Mouse (Mus musculus): ENCODE measurements around the gene Map2k6.

The Map2k6 gene

DNA sequence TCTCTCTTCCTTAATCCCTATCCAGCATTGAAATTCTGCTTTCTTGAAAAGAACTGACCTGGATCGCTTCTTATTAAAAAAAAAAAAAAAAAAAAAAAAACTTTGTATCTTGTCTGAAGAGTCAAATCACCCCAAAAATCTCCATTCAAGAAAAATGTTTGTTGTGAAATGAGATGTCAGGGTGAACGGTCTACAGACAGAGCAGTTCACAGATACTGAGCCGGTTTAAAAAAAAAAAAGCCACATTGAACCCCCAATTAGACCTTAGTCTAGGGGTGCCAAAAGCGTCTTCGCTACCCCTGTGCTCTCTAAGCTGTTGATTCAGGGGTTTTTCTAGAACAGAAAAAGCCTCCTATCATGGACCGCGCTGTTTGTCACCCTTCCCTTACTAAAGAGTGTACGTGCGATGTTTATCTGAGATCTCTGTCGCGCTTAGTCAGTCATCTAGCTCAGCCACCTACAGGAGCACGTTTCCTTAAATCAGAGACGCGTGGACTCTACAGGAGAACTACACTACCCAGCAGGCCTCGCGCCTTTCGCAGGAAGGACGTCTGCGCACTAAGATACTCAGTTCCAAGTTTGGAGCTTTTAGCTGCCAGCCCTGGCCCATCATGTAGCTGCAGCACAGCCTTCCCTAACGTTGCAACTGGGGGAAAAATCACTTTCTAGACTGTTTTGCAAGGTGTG lies at the start of gene Map2k6:
Gene Map2k6 (plus strand): TSS at position 570 of the 687 bp plus-strand sequence.
- 5% methylated on average over 20 of the region's 20 CpGs for WGBS

DNA sequence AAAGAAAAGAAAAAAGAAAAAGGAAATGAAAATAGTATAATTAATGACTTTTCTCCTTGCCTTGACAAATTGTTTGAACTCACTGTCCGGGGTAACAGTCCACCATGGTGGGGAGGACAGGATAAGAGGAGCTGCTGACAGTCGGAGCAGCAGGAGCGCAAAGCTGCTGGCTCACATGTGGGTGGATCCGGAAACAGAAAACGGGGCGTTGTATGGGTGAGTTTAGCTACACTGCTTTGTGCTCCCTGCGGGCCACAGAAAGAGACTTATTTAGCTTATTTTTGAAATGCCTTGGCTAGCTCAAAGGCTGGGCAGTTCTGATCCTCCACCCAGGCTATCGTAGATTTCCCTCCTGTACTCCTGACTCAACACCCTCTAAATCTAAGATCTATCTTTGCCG lies 44.7 kb upstream of the Map2k6 start:
- 53% methylated on average over 9 of the region's 9 CpGs for WGBS

DNA sequence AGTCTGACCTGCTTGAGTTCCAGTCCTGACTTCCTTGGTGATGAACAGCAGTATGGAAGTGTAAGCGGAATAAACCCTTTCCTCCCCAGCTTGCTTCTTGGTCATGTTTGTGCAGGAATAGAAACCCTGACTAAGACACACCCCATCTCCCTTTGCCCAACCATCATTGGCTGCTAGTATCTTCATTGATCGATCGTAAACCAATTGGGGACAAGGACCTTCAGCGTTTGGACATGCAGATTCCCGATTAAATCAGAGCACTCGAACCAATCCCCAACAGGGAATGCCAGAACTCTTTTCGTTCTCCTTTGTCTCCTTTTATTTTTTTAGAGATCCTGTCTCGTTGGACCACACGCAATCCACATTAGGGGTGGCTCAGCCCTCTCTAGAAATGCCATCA lies 43.8 kb upstream of the Map2k6 start:
- WGBS, result 84% methylated on average over 9 of the region's 9 CpGs

DNA sequence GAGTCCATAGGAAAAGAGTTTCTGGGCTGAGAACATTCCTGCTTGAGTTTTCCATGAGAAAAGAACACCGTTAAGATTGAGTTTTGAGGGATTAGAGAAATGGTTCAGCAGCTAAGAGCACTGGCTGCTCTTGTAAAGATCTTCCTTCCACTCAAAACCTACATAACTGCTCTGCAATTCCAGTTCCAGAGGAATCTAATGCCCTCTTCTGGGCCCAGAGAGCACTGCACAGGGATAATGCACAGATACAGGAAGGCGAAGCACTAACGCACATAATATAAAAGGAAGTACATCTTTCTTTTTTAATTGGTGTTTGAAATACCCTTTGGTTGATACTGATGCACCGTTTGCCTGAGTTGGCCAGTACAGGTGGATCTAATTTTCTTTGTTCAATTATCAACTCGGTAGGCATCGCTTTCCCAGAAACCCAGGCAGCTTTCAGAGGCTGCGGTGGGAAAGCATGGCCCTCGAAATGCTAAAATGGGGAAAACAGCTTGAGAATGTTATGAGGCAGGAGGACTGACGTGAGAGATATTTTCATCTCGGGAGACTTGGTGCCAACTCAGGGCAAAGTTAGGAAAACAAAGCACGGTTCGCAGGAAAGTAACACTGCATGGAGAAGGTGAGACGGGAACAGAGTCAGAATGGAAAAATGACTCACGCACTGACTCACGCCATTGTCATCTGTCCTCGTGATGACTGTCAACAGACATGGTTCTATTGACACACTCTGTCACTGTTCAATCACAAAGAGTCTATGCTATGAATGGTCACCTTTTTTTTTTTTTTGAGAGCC lies 41.0 kb upstream of the Map2k6 start:
- 39% methylated on average over 16 of the region's 16 CpGs for WGBS

DNA sequence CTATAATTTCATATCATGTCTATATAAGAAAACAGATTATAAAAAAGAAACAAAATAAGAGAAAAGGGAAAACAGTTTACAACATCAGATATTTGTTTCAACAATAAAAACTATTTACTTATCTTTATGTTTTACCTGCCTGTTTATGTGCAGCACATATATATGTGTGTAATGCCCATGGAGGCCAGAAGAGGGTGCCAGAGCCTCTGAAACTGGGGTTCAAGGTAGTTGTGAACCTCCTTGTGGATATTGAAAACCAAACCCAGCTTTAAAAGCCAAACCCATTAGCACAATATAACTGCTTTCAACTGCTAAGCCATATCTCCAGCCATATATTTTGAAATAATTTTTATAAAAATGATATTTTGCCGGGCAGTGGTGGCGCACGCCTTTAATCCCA lies 33.9 kb upstream of the Map2k6 start:
- 76% methylated on average over 3 of the region's 3 CpGs for WGBS

DNA sequence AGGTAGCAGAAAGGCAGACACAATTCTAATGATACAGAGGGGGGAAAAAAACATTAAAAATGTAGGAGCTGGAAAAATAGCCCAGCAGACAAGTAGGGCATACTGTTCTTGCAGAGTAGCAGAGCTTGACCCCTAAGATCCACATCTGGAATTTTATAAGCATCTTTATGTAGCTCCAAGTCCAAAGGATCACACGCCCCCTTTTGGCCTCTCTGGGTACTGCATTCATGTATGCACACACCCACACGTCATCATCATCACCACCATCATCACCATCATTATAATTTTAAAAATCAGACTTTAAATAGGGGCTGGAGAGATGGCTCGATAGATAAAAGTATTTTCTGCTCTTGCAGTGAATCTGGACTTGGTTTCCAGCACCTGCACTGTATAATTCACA lies 32.0 kb upstream of the Map2k6 start:
- 77% methylated on average over 3 of the region's 3 CpGs for WGBS

DNA sequence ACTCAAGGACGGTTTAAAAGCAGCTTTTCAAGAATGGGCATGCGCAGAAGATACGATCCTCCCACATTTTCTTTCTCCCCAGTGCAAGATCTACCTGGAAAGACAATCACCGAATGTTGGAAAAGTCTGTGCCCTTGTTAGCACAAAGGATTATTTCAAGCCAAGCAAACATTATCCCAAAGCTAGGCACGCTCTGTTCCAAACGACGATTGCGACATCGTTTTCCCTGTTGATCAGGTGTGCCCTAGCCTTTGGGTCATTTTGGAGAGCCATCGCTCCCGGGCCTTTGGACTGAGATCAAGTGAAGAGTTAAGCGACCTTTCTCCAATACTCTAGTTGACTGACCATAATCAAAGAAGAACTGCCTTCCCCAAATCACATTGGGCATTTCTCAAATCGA lies 31.3 kb upstream of the Map2k6 start:
- WGBS, result 96% methylated on average over 13 of the region's 13 CpGs

DNA sequence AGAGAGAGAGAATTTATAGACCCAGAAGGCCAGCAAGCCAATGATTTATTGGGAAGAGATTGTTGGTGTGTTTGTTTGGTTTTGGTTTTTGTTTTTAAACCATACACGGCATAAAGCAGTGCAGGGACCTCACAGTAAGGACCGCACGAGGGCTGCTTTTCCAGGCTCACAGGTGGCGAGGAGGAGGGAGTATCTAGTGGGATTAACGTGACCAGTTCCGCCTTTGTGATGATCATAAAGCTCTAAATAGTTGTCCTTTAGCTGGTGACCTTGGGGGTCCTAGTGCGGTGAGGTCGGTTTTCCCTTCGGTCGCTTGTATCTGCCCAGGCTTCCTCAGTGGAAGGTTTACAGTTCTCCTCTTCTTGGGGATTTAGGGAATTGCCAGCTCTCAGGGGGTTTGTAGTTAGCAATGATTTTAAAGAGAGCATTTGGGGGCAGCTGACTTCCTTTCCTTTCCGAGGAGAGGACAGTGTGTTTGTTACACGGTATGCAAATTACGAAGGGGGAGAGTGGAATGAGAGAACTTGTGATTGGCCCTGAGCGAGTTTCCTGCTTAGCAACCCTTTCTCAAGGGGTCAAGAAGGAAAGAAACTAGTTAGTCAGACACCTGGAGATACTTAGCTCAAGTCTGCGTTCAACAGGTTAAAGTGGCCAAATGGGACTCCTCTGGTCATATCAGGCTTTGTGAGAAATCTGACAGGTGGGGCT lies 29.5 kb upstream of the Map2k6 start:
- 57% methylated on average over 15 of the region's 15 CpGs for WGBS

DNA sequence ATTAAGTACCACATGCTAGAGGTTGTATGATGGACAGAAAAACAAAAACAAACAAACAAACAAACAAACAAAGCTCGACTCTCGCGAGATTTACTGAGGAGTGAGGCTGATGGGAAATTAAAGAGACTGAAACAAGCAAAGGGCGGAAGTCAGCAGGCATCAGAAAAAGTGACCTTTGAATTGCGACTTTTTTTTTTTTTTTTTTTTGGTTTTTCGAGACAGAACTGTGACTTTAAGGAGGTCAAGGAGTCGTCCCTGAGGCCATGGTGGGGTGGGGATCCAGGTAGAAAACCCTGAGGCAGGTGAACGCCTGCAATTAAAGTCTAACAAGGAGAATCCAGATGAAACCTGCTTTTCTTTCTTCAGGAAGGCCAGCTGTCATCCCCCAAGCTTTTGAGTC lies 27.1 kb upstream of the Map2k6 start:
- 69% methylated on average over 8 of the region's 8 CpGs for WGBS

DNA sequence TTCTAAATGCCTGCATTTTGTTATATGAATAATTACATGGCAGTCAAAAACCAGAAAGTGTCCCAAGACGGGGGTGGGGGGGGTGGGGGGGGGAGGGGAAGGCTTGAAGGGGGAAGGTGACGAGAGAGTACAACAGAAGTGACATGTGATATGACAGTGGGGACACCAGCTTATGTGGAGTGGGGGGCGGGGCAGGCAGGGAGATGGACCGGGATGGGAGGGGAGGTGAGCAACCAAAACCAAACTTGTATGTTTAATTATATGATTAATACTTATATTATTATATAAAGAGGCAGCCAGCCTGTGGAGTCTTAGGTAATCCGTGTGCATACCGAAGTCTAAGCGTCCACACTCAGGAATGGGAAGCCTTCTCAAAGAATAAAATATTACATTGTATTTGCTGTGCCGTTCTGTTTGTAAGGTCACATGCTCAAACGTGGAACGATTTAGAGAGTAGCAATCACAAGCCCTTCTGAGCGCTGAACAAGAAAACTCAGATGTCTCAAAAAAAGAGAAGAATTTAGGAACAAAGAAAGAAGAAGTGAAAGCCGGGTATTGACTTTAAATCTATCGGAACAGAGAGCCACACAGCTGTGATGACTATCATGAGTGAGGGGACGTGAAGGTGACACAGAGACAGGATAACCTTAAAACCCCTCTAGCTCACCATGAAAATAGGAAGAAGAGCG lies 26.5 kb upstream of the Map2k6 start:
- WGBS, result 80% methylated on average over 15 of the region's 15 CpGs

DNA sequence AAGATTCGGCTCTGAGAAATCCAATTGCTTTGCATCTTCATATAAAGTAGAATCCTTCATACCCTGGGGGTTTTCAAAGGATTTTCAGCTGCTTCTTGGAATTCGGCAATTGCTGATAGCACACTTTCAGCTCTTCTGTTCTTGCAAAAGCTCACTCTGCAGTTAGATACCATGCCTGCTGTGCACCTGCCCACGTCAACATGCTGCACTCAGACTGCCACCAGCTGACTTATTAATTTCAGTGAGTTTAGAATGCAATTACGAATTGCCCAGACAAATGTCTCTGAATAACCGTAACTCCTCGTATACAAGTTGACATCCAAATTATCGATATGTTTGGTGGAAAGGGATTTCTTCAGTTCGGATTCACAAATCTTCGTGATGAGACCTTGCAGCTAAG lies 24.9 kb upstream of the Map2k6 start:
- 86% methylated on average over 9 of the region's 9 CpGs for WGBS

DNA sequence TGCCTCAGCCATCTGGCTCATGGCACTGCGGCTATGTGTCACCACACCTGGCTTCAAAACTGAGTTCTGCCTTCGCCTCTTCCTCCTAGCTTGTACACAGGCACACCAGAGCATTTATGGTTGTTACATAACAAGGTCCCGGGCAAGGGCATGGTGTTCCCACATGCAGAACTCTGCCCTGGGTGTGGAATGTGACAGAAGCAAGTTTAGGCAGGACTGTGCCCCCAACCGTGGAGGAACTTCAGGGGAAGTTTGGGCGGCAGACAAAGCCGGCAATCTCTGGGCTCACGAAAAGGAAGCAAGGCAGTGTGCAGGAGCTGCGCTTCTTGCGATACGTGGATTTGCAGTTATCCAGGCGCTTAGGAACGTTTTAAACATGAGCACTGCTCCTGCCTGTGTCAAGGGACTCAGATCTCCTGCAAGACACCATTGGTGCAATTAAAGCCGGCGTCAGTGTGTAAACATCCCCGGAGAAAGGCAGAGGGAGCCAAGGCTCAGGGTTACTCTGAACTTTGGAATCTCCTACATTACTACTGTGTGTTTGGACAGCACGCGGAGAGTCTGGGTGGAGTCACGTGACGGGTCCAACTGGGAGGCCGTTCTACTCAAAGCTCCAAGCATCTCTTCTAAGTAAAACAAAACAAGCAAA lies 19.1 kb upstream of the Map2k6 start:
- 5% methylated on average over 20 of the region's 20 CpGs for WGBS

DNA sequence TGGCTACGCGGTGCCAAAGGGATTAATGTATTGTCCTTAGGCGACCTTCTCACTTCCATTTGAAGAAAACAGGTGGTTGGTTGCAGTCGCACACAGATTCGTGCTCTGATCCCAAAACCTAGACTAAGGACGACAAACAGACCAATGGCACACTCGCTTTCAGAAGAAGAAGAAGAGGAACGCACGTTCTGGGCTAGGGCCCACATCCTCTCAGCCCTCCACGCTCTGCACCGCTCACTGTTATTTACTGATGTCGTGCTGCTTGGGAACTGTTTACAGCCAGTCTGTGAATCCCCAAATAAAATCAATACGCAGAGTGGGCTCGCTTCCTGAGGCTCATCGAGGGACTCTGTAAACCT lies 18.6 kb upstream of the Map2k6 start:
- WGBS, result 18% methylated on average over 15 of the region's 15 CpGs

DNA sequence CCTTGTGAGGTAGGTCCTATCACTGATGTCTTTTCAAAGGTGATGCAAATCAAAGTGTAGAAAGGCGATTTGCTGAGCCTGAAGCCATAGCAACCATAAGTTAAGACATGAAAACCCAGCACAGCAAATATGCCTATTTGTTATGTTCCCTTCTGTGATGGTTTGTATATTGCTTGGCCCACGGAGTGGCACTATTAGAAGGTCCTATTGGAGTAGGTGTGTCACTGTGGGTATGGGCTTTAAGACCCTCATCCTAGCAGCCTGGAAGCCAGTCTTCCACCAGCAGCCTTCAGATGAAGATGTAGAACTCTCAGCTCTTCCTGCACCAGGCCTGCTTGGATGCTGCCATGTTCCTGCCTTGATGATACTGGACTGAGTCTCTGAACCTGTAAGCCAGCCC lies 13.4 kb upstream of the Map2k6 start:
- 79% methylated on average over 2 of the region's 2 CpGs for WGBS

DNA sequence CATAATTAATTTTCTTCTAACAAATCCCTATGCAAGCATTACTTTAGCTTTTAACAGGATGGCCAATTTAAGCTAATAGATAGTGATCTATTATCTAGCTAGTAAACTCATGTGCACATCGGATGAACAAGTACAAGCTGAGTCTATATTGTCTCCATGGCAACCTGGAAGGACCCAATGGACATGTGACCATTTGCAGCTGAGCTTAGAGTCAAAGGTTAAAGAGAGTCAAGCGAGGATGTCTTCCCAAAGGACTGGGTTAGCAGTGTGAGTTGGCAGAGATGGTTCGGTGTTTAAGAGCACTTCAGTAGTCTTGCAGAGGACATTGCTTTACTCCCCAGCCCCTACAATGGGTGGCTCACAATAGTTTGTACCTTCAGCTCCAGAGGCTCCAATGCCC lies 6.2 kb upstream of the Map2k6 start:
- 86% methylated on average over 3 of the region's 3 CpGs for WGBS

DNA sequence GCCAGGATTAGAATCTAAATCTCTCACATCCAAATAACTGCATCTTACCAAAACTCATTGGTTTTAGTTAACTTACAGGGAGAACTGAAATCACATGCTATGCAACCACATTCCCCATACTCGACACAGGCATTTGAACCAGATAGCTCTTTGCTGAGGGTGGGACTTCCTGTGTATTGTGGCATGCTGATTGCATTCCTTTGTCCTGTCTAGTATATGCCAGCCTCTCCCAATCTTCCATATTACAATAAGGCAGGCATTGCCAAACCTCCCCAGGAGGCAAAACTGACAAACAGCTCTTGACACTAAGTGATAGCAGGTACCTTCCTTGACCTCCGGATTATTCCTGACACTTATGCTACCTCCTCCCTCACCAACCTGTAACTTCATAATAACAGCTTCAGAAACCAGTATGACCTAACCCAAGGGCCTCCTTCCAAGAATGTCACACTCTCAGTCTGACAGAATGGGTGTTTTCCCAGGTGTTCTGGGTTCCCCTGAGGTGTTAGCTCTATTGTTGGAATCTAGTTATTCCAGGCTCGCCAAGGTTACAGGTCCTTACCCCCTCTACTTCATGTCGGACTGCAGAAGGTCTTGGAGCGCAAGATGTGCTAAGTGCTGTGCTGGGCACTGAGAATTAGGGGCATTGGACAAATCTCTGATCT lies 4.0 kb upstream of the Map2k6 start:
- WGBS, result 88% methylated on average over 5 of the region's 5 CpGs

DNA sequence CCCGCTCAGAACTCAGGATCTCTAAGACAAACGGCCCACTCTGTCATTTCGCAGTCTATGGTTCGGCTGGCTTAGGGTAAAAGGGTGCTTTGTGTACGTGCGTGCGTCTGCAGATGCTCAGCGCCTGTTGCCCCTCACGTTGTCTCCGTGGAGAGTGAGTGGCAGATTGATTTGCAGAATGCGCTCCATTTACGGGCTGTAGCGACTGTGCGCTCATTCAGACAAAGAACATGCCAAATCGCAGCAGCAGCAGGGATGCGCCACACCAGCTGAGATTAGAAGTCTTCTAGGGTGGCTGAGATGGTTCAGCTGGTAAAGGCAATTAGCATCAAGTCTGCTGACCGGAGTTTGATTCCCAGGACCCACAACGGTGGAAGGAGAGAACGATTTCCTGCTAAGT lies 2.8 kb upstream of the Map2k6 start:
- 33% methylated on average over 19 of the region's 19 CpGs for WGBS

DNA sequence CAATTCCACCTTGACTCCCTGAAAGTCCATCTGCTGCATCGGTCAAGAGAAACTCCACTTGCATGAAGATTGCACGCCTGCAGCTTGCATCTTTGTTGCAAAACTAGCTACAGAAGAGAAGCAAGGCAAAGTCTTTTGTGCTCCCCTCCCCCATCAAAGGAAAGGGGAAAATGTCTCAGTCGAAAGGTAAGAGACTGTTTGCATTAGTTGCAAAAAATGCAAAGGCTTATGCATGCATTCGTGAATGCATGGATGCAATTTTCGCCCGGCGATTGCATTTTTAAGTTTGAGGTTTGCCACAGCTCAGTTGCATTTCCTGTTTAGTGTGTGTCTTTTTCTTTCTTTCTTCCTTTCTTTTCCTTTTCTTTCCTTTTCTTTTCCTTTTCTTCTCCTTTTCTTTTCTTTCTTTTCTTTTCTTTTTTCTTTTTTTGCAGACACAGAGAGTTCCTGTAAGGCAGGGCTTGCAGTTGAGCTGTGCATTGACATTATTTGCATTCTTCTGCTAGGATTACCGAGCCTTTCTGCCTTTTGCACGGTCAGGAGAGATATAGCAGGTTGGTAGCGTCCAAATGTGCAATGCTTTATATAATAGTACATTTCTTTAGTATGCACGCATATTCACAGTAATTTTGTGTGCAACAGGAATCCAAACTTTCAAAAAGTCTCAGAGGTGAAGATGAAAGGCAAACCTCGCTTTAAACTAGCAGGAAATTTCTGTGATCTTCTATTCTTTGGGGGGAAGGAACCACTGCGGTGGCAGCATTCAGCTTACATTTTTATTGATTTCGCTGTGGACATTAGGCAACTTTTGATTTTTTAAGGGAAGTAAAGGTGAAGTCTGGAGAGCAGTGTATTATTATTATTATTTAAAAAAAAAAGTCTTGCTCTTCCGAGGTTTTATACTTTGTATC lies 573 bp downstream of the Map2k6 start:
- 4% methylated on average over 15 of the region's 15 CpGs for WGBS

DNA sequence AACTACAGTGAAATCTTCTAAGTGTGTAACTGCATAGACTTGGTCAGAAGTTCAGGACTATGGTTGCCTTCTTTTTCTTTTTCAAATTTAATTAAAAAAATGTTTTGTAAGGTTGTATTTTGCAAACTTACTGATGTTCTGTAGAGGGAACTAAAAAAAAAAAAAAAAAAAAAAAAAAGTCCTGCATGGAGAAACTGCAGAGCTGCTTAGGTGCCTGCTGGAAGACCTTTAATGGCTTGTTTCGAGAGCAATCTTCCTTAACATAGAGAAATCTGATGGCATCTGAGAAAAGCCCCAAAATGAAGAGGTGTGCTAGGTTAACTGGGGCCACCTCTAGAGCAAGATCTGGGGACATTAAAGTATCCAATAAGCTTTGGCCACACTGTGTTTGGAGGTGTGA lies 1.4 kb downstream of the Map2k6 start:
- 42% methylated on average over 1 of the region's 1 CpGs for WGBS

DNA sequence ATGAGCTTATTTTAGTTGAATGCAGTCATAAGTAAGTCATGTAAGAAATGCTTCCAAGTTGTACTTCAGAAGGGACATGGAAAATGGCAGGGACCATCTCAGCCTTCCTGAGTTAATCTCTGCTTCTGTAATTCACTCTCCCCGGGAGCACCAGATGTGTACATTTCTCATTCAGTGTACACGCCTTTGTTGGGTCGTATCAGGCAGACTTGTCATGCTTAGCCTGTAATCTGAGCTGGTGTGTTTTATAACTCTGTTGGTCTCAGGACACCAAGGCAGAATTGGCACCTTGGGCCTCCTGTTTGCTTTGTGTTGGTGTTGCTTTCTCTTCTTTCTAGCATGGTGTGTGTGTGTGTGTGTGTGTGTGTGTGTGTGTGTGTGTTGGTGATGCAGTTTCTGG lies 3.7 kb downstream of the Map2k6 start:
- WGBS, result 64% methylated on average over 3 of the region's 3 CpGs

Data from cerebral cortex, adult 2 months (tissue).